Mouse (Mus musculus): ENCODE data around the gene Slc35g2.

Slc35g2 gene

GRCm38 (mm10) chr9:100558991-100559390 lies 11.9 kb downstream of the Slc35g2 start:
- DNase-seq, result no peak

GRCm38 (mm10) chr9:100558023-100558573 lies 12.8 kb downstream of the Slc35g2 start:
- DNase-seq, result no peak

DNA sequence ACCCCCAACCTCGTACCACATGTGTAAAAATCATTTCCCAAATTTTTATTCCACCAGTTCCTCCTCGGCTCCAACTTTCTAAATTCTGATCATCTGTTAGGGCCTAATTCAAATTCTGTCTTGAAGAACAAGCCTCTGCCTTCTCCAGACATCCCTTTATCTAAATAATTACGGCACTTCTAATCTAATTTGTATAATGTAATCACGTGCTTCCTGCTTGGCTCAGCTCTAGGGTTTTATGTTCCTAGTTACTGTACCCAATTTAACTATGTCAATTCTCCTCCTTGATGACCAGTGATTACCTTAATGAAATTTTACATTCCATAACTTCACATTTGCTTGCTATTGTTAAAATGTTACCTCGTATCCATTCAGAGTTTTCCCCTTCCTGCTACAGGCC lies 15.2 kb downstream of the Slc35g2 start:
- DNase-seq, result no peak

- peak in 1 of 2 experiments; percentile 21 for DNase-seq
These were observed 22.6 kb downstream of the Slc35g2 start for GRCm38 (mm10) chr9:100548313-100548712.

DNA sequence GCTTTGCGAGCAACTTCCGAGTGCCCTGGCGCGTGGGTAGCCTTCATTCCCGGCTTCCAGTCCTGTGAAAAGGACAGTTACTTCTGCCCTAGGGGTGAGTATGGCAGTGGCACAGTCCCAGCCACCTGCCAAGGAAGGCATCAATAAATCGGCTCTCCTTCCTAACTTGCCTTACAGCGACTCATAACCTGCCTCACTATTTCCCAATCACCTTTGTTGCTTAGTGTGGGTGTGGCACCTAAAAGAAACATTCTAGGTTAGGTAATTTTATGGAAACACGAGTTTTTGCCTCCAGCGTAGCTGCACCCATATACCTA lies 24.3 kb downstream of the Slc35g2 start:
- DNase-seq, result peak in 1 of 2 experiments; percentile 32

DNA sequence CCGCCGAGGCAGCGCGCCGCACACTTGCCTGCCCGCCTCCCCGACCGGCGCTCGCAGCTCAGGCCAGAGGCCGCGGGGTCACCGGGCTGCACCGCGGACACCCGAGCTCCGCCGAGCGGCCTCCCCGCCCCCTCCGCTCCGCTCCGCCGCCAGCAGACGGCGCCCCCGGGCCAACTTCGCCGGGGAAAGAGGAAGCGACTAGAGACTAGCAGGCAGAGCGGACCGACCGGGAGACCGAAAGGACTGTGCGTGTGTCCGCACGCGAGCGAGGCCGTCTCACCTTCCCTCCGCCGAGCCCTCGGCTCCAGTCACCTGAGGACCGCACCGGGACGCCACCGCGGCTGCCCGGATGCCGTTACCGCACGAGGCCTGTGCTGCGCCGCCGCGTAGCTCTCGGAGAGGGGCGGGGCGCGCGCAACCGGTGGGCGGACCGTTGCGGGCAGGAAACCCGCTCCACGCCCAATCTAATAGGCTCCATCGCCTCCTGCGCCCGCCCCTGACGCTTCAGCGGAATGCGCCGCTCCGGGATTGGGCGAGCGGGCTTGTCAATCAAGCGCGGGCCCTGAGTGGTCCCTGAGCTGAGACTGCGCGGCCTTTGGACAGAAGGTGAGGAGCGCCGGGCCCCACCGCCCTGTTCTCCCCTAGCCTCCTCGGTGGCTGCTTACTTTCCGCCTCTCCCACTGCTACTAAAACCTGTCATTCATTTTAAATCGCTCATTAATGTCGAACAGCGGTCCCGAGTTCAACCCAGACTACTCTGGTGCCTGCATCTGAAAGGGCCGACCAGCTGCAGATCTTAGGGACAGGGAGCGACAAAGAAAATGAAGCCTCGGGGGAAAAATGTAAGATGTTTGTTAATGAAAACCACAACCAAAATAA lies 24.9 kb downstream of the Slc35g2 start, which contains the start of gene Nck1:
Gene Nck1 (minus strand): TSS at position 420 of the 879 bp plus-strand sequence.
- peak; percentile 99 for DNase-seq

- no peak for DNase-seq
These were observed 25.8 kb downstream of the Slc35g2 start for GRCm38 (mm10) chr9:100544948-100545714.

DNA sequence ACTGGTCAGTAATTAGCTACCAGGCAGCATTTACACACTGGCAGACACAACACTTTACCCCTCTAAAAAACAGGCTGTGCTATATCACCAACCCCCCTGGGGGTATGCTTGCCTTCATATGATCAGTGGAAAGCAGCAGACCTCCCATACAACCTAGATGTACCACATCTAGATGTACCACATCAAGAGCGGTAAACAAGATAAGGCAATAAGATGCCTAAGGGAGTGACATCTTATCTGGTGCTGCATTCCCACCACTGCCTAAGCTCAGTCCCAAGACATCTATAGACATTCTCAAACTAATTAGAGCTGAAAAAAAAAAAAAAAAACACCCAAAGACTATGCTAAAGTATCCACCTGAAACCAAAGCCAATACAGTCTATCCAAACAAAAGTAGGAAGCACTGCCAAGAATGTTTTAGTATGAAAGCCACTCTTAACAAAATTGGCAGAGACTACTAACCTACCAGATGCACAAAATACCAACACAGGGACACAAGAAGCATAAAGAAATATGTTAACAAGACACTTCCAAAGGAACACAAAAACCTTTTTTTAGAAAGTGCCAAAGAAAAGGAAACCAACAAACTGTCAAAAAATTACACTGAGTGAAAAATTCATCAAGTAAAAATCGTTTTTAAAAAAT lies 35.1 kb downstream of the Slc35g2 start:
- DNase-seq, result no peak

- no peak for DNase-seq
These were observed 36.2 kb downstream of the Slc35g2 start for GRCm38 (mm10) chr9:100534686-100535085.

DNA sequence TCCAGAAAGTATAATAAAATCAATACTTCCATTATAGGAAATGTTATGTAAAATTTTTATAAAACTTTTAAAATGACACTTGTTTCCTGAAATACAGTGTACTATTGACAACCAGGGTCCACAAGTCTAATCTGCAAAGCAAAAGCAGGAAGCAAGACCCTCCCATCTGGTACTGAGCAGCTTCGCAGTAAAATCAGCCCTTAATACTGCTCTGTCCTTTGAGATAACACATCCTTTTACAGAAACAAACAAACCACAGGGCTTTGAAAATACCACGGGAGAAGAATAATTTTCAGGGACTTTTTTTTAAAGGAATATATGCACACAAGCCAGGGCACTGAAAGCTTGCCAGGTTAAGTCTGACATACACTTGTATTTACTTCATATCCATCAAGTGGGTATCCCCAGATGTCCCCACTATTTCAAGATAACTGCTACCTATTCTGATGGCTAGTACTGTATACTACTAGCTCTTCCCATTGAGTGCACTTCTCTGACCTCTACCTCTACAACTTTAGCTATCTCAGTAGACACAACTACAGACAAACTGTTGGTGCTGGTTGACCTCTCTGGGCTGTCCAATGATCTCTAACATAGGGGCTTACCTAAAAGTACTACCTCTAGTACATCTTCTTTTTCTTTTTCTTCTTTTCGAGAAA lies 37.9 kb downstream of the Slc35g2 start:
- DNase-seq, result no peak

- no peak for DNase-seq
These were observed 39.6 kb downstream of the Slc35g2 start for GRCm38 (mm10) chr9:100531296-100531695.

DNA sequence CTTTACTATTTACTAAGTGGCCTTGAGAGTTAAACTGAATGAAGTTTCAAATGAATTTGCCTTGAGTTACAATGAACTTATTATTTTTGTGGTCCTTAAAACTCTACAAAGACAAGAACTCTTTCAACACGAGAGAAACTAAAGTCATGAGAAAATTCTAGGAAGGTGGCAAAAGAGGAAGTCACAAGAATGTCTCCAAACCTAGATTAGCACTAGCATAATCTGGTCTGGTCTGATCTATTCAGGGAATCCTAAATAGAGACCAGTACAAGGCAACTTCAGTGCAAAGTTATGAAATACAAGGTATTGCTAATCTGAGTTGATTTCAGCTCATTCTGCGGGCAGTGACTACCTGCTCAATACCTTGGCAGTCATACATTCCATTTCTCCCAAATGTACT lies 45.7 kb downstream of the Slc35g2 start:
- DNase-seq, result no peak

GRCm38 (mm10) chr9:100522029-100522428 lies 48.9 kb downstream of the Slc35g2 start:
- DNase-seq, result no peak

DNA sequence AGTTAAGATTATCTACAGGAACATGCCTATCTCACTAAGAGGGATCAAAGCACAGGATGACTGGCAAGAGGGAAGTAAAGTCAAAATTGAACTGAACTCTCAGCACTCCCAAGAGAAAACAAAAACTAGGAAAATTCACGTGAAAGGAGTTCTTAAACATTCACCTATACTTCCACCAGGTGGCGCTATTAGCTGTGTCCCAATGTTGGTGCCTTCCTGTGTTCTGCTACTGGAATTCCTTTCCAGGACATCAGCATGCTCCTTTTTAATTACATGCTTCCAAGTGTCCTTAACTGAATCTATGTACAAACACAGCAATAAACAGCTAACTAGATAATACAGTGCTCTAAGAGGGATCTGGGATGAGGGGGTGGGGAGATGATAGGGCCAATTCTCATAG lies 50.3 kb downstream of the Slc35g2 start:
- peak; percentile 21 to 64 for DNase-seq

DNA sequence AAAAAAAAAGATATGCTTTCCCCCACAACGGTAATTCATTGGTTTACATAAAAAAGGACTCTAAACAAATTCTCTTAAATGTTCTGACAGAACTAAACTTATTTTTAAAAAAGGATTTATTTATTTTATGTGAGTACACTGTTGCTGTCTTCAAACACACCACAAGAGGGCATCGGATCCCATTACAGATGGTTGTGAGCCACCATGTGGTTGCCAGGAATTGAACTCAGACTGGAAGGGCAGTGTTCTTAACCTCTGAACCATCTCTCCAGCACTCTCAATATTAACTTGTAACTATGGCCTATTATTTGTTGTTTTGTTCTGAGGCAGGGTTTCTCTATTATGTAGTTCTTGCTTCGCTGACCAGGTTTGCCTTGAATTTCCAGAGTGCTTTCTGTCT lies 50.9 kb downstream of the Slc35g2 start:
- peak in 1 of 2 experiments; percentile 36 for DNase-seq

DNA sequence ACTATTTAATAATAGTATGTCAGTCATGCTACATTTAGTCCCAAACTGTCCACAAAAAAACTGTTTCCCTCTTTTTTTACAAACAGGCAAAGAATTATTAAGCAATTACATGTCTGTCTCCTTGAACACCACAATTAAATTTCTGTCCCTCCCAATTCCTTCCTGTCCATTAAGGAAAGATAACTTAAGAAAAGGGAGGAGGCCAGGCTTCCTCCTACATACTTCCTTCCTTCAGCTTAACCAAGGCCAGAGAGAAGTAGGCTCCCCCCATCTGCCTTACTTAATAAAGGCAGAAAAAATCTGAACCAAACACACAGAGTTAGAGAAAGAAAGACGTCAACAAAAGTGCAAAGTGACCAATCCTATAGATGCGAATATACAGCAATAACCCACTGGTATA lies 63.3 kb downstream of the Slc35g2 start:
- no peak for DNase-seq

- DNase-seq, result peak; percentile 75 to 79
These were observed 64.2 kb downstream of the Slc35g2 start for GRCm38 (mm10) chr9:100506652-100507051.

GRCm38 (mm10) chr9:100505498-100505897 lies 65.4 kb downstream of the Slc35g2 start:
- DNase-seq, result no peak
